Mouse (Mus musculus) liver, embryonic 14.5 days (tissue): ENCODE data around the gene Washc1. TPM values are rescaled to one million over a fixed set of nuclear protein-coding genes. Genes with fewer than 3 reads are reported as not detected.
"Not testable (repeated sequence)": the region's sequence is repeated elsewhere in the genome, so short reads cannot be mapped to it uniquely, and the experiment has no call there.

Experiments used
- ATAC-seq: fragments of 200-750 bp; cut with Nextera tagmentation; 2 replicates; pipeline ENCODE4 v1.8.0; 2017; ENCODE audit warnings: moderate number of reproducible peaks, mild to moderate bottlenecking, moderate library complexity; ENCODE audit not compliant: insufficient read depth
- DNase-seq, 3 experiments: peaks; one replicate each; pipeline ENCODE4 v3.0.0-alpha.2; 2012 to 2013; ENCODE audit warnings: low read depth in 3 of 3, low spot score in 3 of 3
- H3K27ac ChIP-seq: fragments of 300-500 bp; sonication (generic); 2 replicates; pipeline ENCODE4 v1.5.1; 2014; ENCODE audit warnings: moderate library complexity, mild to moderate bottlenecking, control low read depth, inconsistent platforms
- H3K27me3 ChIP-seq: fragments of 300-500 bp; sonication (generic); 2 replicates; pipeline ENCODE4 v1.6.1; 2014; ENCODE audit warnings: mild to moderate bottlenecking, low read length, moderate library complexity; ENCODE audit not compliant: control insufficient read depth, insufficient read depth
- H3K36me3 ChIP-seq: fragments of 300-500 bp; sonication (generic); replicated peaks from 2 replicates; pipeline ENCODE4 v1.6.1; 2014; ENCODE audit warnings: low read depth; ENCODE audit not compliant: control insufficient read depth, insufficient read depth
- H3K4me1 ChIP-seq, 2 experiments: fragments of 200-500 bp in 1 of 2; fragments of 300-500 bp in 1 of 2; sonication (generic) in 1 of 2; replicated peaks; 2 replicates each; pipeline ENCODE4 v1.6.1; 2012 to 2014; ENCODE audit warnings: antibody characterized with exemption in 1 of 2, inconsistent platforms in 1 of 2, low read length in 1 of 2; ENCODE audit not compliant: control insufficient read depth in 2 of 2, insufficient read depth in 2 of 2
- H3K4me2 ChIP-seq: fragments of 300-500 bp; sonication (generic); 2 replicates; pipeline ENCODE4 v1.6.1; 2014; ENCODE audit warnings: low read depth, mild to moderate bottlenecking, control low read depth, moderate library complexity
- H3K4me3 ChIP-seq, 2 experiments: fragments of 200-500 bp in 1 of 2; fragments of 300-500 bp in 1 of 2; sonication (generic) in 1 of 2; 2 replicates each; pipeline ENCODE4 v1.5.1; 2012 to 2014; ENCODE audit warnings: low read depth in 2 of 2, low read length in 2 of 2, mild to moderate bottlenecking in 2 of 2, control low read depth in 1 of 2, inconsistent platforms in 1 of 2, moderate library complexity in 1 of 2; ENCODE audit not compliant: insufficient read depth in 1 of 2
- H3K9ac ChIP-seq: fragments of 300-500 bp; sonication (generic); replicated peaks from 2 replicates; pipeline ENCODE4 v1.6.1; 2014; ENCODE audit warnings: mild to moderate bottlenecking, control low read depth, moderate library complexity
- H3K9me3 ChIP-seq: fragments of 300-500 bp; sonication (generic); 2 replicates; pipeline ENCODE4 v1.6.1; 2016; ENCODE audit warnings: low read length, mixed read lengths; ENCODE audit not compliant: control insufficient read depth
- CTCF ChIP-seq: IDR thresholded peaks from 2 replicates; pipeline ENCODE4 v1.5.1; 2016; ENCODE audit warnings: antibody characterized with exemption, low read depth, control low read depth
- EP300 ChIP-seq: IDR thresholded peaks from 2 replicates; pipeline ENCODE4 v1.6.1; 2016; ENCODE audit warnings: antibody characterized with exemption, low read depth
- WGBS: fragments of 180-500 bp; shearing (Covaris S2); extraction: QIAGEN DNeasy Blood & Tissue Kit; methylation state at CpG from one replicate; pipeline ENCODE4 v1.1.7; 2014; ENCODE audit not compliant: insufficient replicate concordance; 5-methylcytosine and 5-hydroxymethylcytosine counted together
- polyA plus RNA-seq, 2 experiments: library from polyadenylated mRNA; depleted of rRNA in 1 of 2; stranded (reverse) in 1 of 2; unstranded in 1 of 2; fragments of >200 nt; fragmentation: Nextera tagmentation in 1 of 2; extraction: Ambion mirVana in 1 of 2; gene quantifications; 2 replicates each; pipeline versions ENCODE4 v1.2.1 to v1.2.3; 2012 to 2014

Washc1 gene
- polyA plus RNA-seq, 2 experiments = 12.0 to 12.9 TPM

DNA sequence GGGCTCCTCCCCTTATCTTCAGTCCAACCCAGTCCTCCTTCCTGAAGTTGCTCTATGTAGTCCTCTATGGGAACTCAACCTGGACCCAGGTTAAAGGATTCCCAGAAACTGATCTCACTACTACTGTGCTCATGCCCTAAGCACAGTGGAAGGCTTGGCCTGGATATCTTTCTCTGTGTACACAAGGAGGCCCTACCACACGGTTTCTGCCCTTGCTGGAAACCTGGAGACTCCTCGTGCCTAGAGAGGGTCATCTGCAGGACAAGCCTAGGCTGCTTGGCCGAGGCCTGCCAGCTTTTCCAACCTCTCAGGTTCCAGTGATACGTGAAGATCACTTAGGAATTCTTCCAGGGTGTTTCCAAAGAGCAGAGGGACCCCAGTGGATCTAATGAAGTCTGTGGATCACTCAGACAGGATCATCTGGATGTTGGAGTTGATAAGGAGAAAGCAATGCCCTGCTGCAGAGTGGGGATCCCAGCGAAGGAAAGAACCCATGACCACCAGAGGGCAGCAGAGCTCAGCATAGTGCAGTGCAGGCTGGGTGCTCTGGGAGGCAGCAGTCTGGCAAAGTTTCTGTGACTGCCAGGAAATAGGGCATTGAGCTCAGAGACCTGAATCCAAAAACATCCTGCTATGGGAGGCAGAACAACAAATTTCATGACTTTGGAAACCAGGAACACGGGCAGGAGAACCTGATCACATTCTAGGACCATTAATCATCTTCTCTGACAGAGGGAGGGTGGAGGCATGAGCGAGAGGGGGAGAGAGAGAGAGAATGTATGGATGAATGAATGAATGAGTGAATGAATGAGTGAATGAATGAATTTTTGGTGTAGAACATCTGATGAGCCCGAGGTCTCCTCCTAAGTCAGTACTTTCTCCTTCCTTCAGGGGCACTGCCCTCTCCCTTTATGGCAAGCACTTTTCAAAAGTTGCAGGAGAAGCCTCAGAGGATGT lies 41.6 kb downstream of the Washc1 start:
- not testable (repeated sequence) for H3K4me3 ChIP-seq
- H3K36me3 ChIP-seq = peaks cover 19% of the 10 kb centered on the region

GRCm38 (mm10) chr17:66153735-66154423 lies 42.5 kb downstream of the Washc1 start:
- H3K36me3 ChIP-seq = peaks cover 15% of the 10 kb centered on the region
- not testable (repeated sequence) for H3K27ac ChIP-seq, H3K4me3 ChIP-seq, H3K9ac ChIP-seq, H3K4me2 ChIP-seq, H3K27me3 ChIP-seq, ATAC-seq, H3K4me1 ChIP-seq, H3K9me3 ChIP-seq, DNase-seq
- WGBS = 78% methylated on average over 4 of the region's 4 CpGs

More for the DNA sequence above, 41.6 kb downstream of the Washc1 start:
- WGBS = 60% methylated on average over 5 of the region's 8 CpGs
- peak; percentile 69; the same call in 1 of the 2 replicates for ATAC-seq
- H3K9ac ChIP-seq, H3K4me2 ChIP-seq, H3K27me3 ChIP-seq, H3K9me3 ChIP-seq, DNase-seq, H3K4me1 ChIP-seq, H3K27ac ChIP-seq: not testable (repeated sequence)
- peak; percentile 27; the same call in 1 of the 2 replicates for TF ChIP-seq CTCF

DNA sequence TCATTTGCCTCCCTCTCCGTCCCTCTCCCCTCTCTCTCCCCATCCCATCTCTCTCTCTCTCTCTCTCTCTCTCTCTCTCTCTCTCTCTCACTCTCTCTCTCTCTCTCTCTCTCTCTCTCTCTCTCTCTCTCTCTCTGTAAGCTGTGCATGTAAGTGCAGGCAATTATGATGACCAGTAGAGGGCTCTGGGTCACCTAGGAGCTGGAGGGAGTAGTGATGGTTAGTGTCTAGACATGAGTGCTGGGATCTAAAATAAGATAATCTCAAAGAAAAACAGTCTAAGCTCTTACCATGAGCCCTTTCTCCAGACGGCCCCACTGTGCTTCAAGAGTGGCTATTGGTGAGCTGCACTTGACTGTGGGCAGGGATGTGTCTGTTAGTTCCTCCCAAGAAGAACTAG lies 43.5 kb downstream of the Washc1 start:
- no peaks in the 10 kb centered on the region for H3K4me1 ChIP-seq
- no peak overlapping the region for H3K4me2 ChIP-seq
- peaks cover 12% of the 10 kb centered on the region for H3K36me3 ChIP-seq
- H3K27me3 ChIP-seq = no peaks in the 10 kb centered on the region
- no peaks in the 10 kb centered on the region for H3K9me3 ChIP-seq
- TF ChIP-seq CTCF (no peak), EP300 (no peak)
- no peak for ATAC-seq
- H3K4me3 ChIP-seq = no peak overlapping the region
- WGBS = 78% methylated on average over 2 of the region's 2 CpGs
- no peak overlapping the region for H3K27ac ChIP-seq
- H3K9ac ChIP-seq = no peak overlapping the region
- no peak for DNase-seq

- no peaks in the 10 kb centered on the region for H3K4me1 ChIP-seq
- no peak overlapping the region for H3K4me3 ChIP-seq
- 70% methylated on average over 5 of the region's 5 CpGs for WGBS
- TF ChIP-seq EP300 (no peak), CTCF (no peak)
- no peak overlapping the region for H3K27ac ChIP-seq
- H3K9me3 ChIP-seq = no peaks in the 10 kb centered on the region; the same call in 1 of the 2 replicates
- DNase-seq = no peak
- no peak overlapping the region for H3K4me2 ChIP-seq
- no peaks in the 10 kb centered on the region for H3K27me3 ChIP-seq
- H3K9ac ChIP-seq = no peak overlapping the region
- ATAC-seq = no peak
- no peaks in the 10 kb centered on the region for H3K36me3 ChIP-seq
These were observed 46.9 kb downstream of the Washc1 start for GRCm38 (mm10) chr17:66158271-66158670.

GRCm38 (mm10) chr17:66167141-66167540 lies 55.8 kb downstream of the Washc1 start:
- H3K9me3 ChIP-seq, H3K27ac ChIP-seq, H3K4me3 ChIP-seq, H3K4me2 ChIP-seq, DNase-seq, H3K27me3 ChIP-seq, H3K36me3 ChIP-seq, H3K9ac ChIP-seq, H3K4me1 ChIP-seq, ATAC-seq: not testable (repeated sequence)
- WGBS = 91% methylated on average over 5 of the region's 5 CpGs

Other genes starting within 250 kb of the Washc1 start
- gene Ralbp1, start 225.7 kb upstream of the Washc1 start, polyA plus RNA-seq (2012; rRNA removed) = 11.0 and 15.7 TPM in 2 replicates
- 36.0 and 38.1 TPM in 2 replicates for gene Ralbp1, start 225.7 kb upstream of the Washc1 start, polyA plus RNA-seq (2014; fragmentation: Nextera tagmentation; extraction: Ambion mirVana)
- 7.7 and 8.1 TPM in 2 replicates for gene Twsg1, start 160.3 kb upstream of the Washc1 start, polyA plus RNA-seq (2012; rRNA removed)
- gene Twsg1, start 160.3 kb upstream of the Washc1 start, polyA plus RNA-seq (2014; fragmentation: Nextera tagmentation; extraction: Ambion mirVana) = 16.1 and 18.3 TPM in 2 replicates
- 1.7 and 2.7 TPM in 2 replicates for gene Ankrd12, start 34.5 kb upstream of the Washc1 start, polyA plus RNA-seq (2012; rRNA removed)
- 5.7 and 6.2 TPM in 2 replicates for gene Ankrd12, start 34.5 kb upstream of the Washc1 start, polyA plus RNA-seq (2014; fragmentation: Nextera tagmentation; extraction: Ambion mirVana)
- gene Ndufv2, start 10.0 kb upstream of the Washc1 start, polyA plus RNA-seq (2012; rRNA removed) = 28.6 and 54.6 TPM in 2 replicates
- 268 and 273 TPM in 2 replicates for gene Ndufv2, start 10.0 kb upstream of the Washc1 start, polyA plus RNA-seq (2014; fragmentation: Nextera tagmentation; extraction: Ambion mirVana)
- 5.0 and 7.0 TPM in 2 replicates for gene Ddx11, start 12.0 kb downstream of the Washc1 start, polyA plus RNA-seq (2012; rRNA removed)
- gene Ddx11, start 12.0 kb downstream of the Washc1 start, polyA plus RNA-seq (2014; fragmentation: Nextera tagmentation; extraction: Ambion mirVana) = 4.7 and 6.3 TPM in 2 replicates